Mouse (Mus musculus): ENCODE data around the gene Hmcn2. TPM values are rescaled to one million over a fixed set of nuclear protein-coding genes. Genes with fewer than 3 reads are reported as not detected.

The Hmcn2 gene
- total RNA-seq, 2 experiments from 2014 or later: 0.09 to 0.15 TPM

- ATAC-seq (replicated peaks; ENCODE audit: poor library complexity, severe bottlenecking): no peak
These were observed 137.3 kb downstream of the Hmcn2 start for GRCm38 (mm10) chr2:31451530-31451929.

GRCm38 (mm10) chr2:31453011-31453410, 138.8 kb downstream of the Hmcn2 start:
- ATAC-seq (replicated peaks; ENCODE audit: poor library complexity, severe bottlenecking): no peak

- ATAC-seq (replicated peaks; ENCODE audit: poor library complexity, severe bottlenecking): no peak
These were observed 139.5 kb downstream of the Hmcn2 start for GRCm38 (mm10) chr2:31453559-31454177.

- no peak for ATAC-seq (replicated peaks; ENCODE audit: poor library complexity, severe bottlenecking)
These were observed 140.1 kb downstream of the Hmcn2 start for GRCm38 (mm10) chr2:31454280-31454679.

GRCm38 (mm10) chr2:31455418-31455817, 141.2 kb downstream of the Hmcn2 start:
- ATAC-seq (replicated peaks; ENCODE audit: poor library complexity, severe bottlenecking): no peak

GRCm38 (mm10) chr2:31458460-31458859, 144.2 kb downstream of the Hmcn2 start:
- no peak for ATAC-seq (replicated peaks; ENCODE audit: poor library complexity, severe bottlenecking)

GRCm38 (mm10) chr2:31458989-31459936, 145.0 kb downstream of the Hmcn2 start:
- peak; percentile 25; the same call in 1 of the 2 replicates for ATAC-seq (replicated peaks; ENCODE audit: poor library complexity, severe bottlenecking)

- peak; percentile 75 for ATAC-seq (replicated peaks; ENCODE audit: poor library complexity, severe bottlenecking)
These were observed 145.9 kb downstream of the Hmcn2 start for GRCm38 (mm10) chr2:31460025-31460571.

- ATAC-seq (replicated peaks; ENCODE audit: poor library complexity, severe bottlenecking): no peak
These were observed 146.7 kb downstream of the Hmcn2 start for GRCm38 (mm10) chr2:31460920-31461319.

GRCm38 (mm10) chr2:31462051-31462450, 147.8 kb downstream of the Hmcn2 start:
- no peak for ATAC-seq (replicated peaks; ENCODE audit: poor library complexity, severe bottlenecking)

- no peak for ATAC-seq (replicated peaks; ENCODE audit: poor library complexity, severe bottlenecking)
These were observed 149.0 kb downstream of the Hmcn2 start for GRCm38 (mm10) chr2:31463253-31463652.

- peak; percentile 40; the same call in 1 of the 2 replicates for ATAC-seq (replicated peaks; ENCODE audit: poor library complexity, severe bottlenecking)
These were observed 149.7 kb downstream of the Hmcn2 start for GRCm38 (mm10) chr2:31463696-31464528.

- ATAC-seq (replicated peaks; ENCODE audit: poor library complexity, severe bottlenecking): no peak
These were observed 150.3 kb downstream of the Hmcn2 start for GRCm38 (mm10) chr2:31464529-31464910.

- ATAC-seq (replicated peaks; ENCODE audit: poor library complexity, severe bottlenecking): no peak
These were observed 153.2 kb downstream of the Hmcn2 start for GRCm38 (mm10) chr2:31467457-31467856.

- ATAC-seq (replicated peaks; ENCODE audit: poor library complexity, severe bottlenecking): no peak
These were observed 154.6 kb downstream of the Hmcn2 start for GRCm38 (mm10) chr2:31468857-31469256.

GRCm38 (mm10) chr2:31469480-31469879, 155.3 kb downstream of the Hmcn2 start:
- ATAC-seq (replicated peaks; ENCODE audit: poor library complexity, severe bottlenecking): no peak

GRCm38 (mm10) chr2:31469931-31470682, 155.9 kb downstream of the Hmcn2 start, which contains the start of gene Ass1:
Ass1 (plus strand) TSS chr2:31470207.
- peak; percentile 86 for ATAC-seq (replicated peaks; ENCODE audit: poor library complexity, severe bottlenecking)

GRCm38 (mm10) chr2:31470683-31471385, 156.6 kb downstream of the Hmcn2 start:
- ATAC-seq (replicated peaks; ENCODE audit: poor library complexity, severe bottlenecking): peak; percentile 59

GRCm38 (mm10) chr2:31471611-31472010, 157.4 kb downstream of the Hmcn2 start:
- ATAC-seq (replicated peaks; ENCODE audit: poor library complexity, severe bottlenecking): no peak
